Mouse (Mus musculus): ENCODE measurements around the gene Mark1.

The Mark1 gene

GRCm38 (mm10) chr1:184851741-184852618 lies 147.4 kb downstream of the Mark1 start:
- DNase-seq (ENCODE audit: low spot score), result peak; percentile 94

GRCm38 (mm10) chr1:184851166-184851565 lies 148.2 kb downstream of the Mark1 start:
- no peak for DNase-seq (ENCODE audit: low spot score)

GRCm38 (mm10) chr1:184846973-184847372 lies 152.4 kb downstream of the Mark1 start:
- no peak for DNase-seq (ENCODE audit: low spot score)

Measured in lung, postnatal 25 days (tissue).